Mouse (Mus musculus) ovary, postnatal 36 days (tissue): Measurements from ENCODE around the gene Rac2.

Experiments used
- DNase-seq: peaks from one replicate; pipeline ENCODE4 v3.0.0; 2022; ENCODE audit warnings: low spot score, mixed read lengths

The Rac2 gene

GRCm38 (mm10) chr15:78588900-78589299, 16.3 kb upstream of the Rac2 start:
- no peak for DNase-seq

- no peak for DNase-seq
Measured at GRCm38 (mm10) chr15:78588049-78588448, 15.5 kb upstream of the Rac2 start.

- peak; percentile 80 for DNase-seq
Measured at GRCm38 (mm10) chr15:78587050-78587994, 14.7 kb upstream of the Rac2 start.

GRCm38 (mm10) chr15:78585404-78585803, 12.8 kb upstream of the Rac2 start:
- no peak for DNase-seq

GRCm38 (mm10) chr15:78583352-78583751, 10.8 kb upstream of the Rac2 start:
- DNase-seq, result no peak

GRCm38 (mm10) chr15:78576284-78576810, 3.8 kb upstream of the Rac2 start:
- DNase-seq, result no peak

GRCm38 (mm10) chr15:78572270-78572600, 348 bp downstream of the Rac2 start:
- DNase-seq, result no peak

GRCm38 (mm10) chr15:78571554-78572269, 871 bp downstream of the Rac2 start:
- no peak for DNase-seq

- DNase-seq, result no peak
Measured at GRCm38 (mm10) chr15:78570170-78570569, 2.4 kb downstream of the Rac2 start.

GRCm38 (mm10) chr15:78567608-78568120, 4.9 kb downstream of the Rac2 start:
- DNase-seq, result no peak

- no peak for DNase-seq
Measured at GRCm38 (mm10) chr15:78564764-78565435, 7.7 kb downstream of the Rac2 start.

- DNase-seq, result no peak
Measured at GRCm38 (mm10) chr15:78563937-78564336, 8.6 kb downstream of the Rac2 start.

GRCm38 (mm10) chr15:78563344-78563743, 9.2 kb downstream of the Rac2 start:
- no peak for DNase-seq

- no peak for DNase-seq
Measured at GRCm38 (mm10) chr15:78559141-78559979, 13.2 kb downstream of the Rac2 start.

- DNase-seq, result no peak
Measured at GRCm38 (mm10) chr15:78557693-78558535, 14.7 kb downstream of the Rac2 start.

- no peak for DNase-seq
Measured at GRCm38 (mm10) chr15:78554545-78555313, 17.9 kb downstream of the Rac2 start.

- no peak for DNase-seq
Measured at GRCm38 (mm10) chr15:78549189-78549734, 23.3 kb downstream of the Rac2 start.

GRCm38 (mm10) chr15:78548711-78549110, 23.9 kb downstream of the Rac2 start:
- no peak for DNase-seq

GRCm38 (mm10) chr15:78548336-78548665, 24.3 kb downstream of the Rac2 start:
- DNase-seq, result no peak
